Mouse (Mus musculus): ENCODE measurements around the gene Dtnb. TPM values are rescaled to one million over a fixed set of nuclear protein-coding genes. Genes with fewer than 3 reads are reported as not detected.

Dtnb gene
- polyA plus RNA-seq, 1 experiment from 2014 or later = 31.3 TPM

GRCm38 (mm10) chr12:3812251-3812650, 240.1 kb downstream of the Dtnb start:
- H3K4me1 ChIP-seq = peaks cover 55% of the 10 kb centered on the region
- no peak overlapping the region for H3K27ac ChIP-seq
- H3K36me3 ChIP-seq (replicated peaks) = no peaks in the 10 kb centered on the region
- 47% methylated on average over 6 of the region's 6 CpGs for WGBS
- peaks cover 38% of the 10 kb centered on the region for H3K27me3 ChIP-seq (ENCODE audit: poor library complexity, severe bottlenecking)
- no peak for DNase-seq (ENCODE audit: extremely low spot score, low spot score)
- H3K4me3 ChIP-seq = no peak overlapping the region
- no peaks in the 10 kb centered on the region for H3K9me3 ChIP-seq

- Histone ChIP-seq H3K4me3 (no peak overlapping the region), H3K4me1 (peaks cover 48% of the 10 kb centered on the region), H3K27me3 (ENCODE audit: poor library complexity, severe bottlenecking) (peaks cover 31% of the 10 kb centered on the region), H3K27ac (no peak overlapping the region), H3K36me3 (replicated peaks) (no peaks in the 10 kb centered on the region), H3K9me3 (no peaks in the 10 kb centered on the region)
- DNase-seq (ENCODE audit: extremely low spot score, low spot score) = no peak
- 91% methylated on average over 8 of the region's 8 CpGs for WGBS
These were observed 241.0 kb downstream of the Dtnb start for GRCm38 (mm10) chr12:3813138-3813537.

- no peaks in the 10 kb centered on the region for H3K36me3 ChIP-seq (replicated peaks)
- 0 out of 2 replicates have a peak overlapping the region, but pooled peaks have one; percentile 21 for H3K27ac ChIP-seq
- peaks cover 9% of the 10 kb centered on the region for H3K27me3 ChIP-seq (ENCODE audit: poor library complexity, severe bottlenecking)
- H3K4me1 ChIP-seq = peaks cover 35% of the 10 kb centered on the region
- no peak for DNase-seq (ENCODE audit: extremely low spot score, low spot score)
- 50% methylated on average over 6 of the region's 6 CpGs for WGBS
- H3K4me3 ChIP-seq = no peak overlapping the region
- no peaks in the 10 kb centered on the region for H3K9me3 ChIP-seq
These were observed 243.2 kb downstream of the Dtnb start for GRCm38 (mm10) chr12:3815386-3815785.

GRCm38 (mm10) chr12:3817033-3817432, 244.9 kb downstream of the Dtnb start:
- no peaks in the 10 kb centered on the region for H3K36me3 ChIP-seq (replicated peaks)
- H3K4me3 ChIP-seq = no peak overlapping the region
- 64% methylated on average over 7 of the region's 7 CpGs for WGBS
- no peaks in the 10 kb centered on the region for H3K9me3 ChIP-seq
- peaks cover 20% of the 10 kb centered on the region for H3K4me1 ChIP-seq
- no peak overlapping the region for H3K27ac ChIP-seq
- no peaks in the 10 kb centered on the region for H3K27me3 ChIP-seq (ENCODE audit: poor library complexity, severe bottlenecking)
- DNase-seq (ENCODE audit: extremely low spot score, low spot score) = no peak

- Histone ChIP-seq H3K36me3 (replicated peaks) (no peaks in the 10 kb centered on the region), H3K4me3 (no peak overlapping the region), H3K27ac (no peak overlapping the region), H3K9me3 (no peaks in the 10 kb centered on the region), H3K27me3 (ENCODE audit: poor library complexity, severe bottlenecking) (no peaks in the 10 kb centered on the region), H3K4me1 (peaks cover 17% of the 10 kb centered on the region)
- WGBS = 92% methylated on average over 5 of the region's 5 CpGs
- no peak for DNase-seq (ENCODE audit: extremely low spot score, low spot score)
These were observed 245.4 kb downstream of the Dtnb start for GRCm38 (mm10) chr12:3817566-3817965.

GRCm38 (mm10) chr12:3819899-3820298, 247.7 kb downstream of the Dtnb start:
- no peaks in the 10 kb centered on the region for H3K9me3 ChIP-seq
- DNase-seq (ENCODE audit: extremely low spot score, low spot score) = no peak
- no peak overlapping the region for H3K4me3 ChIP-seq
- H3K4me1 ChIP-seq = peaks cover 32% of the 10 kb centered on the region
- no peak overlapping the region for H3K27ac ChIP-seq
- no peaks in the 10 kb centered on the region for H3K36me3 ChIP-seq (replicated peaks)
- H3K27me3 ChIP-seq (ENCODE audit: poor library complexity, severe bottlenecking) = no peaks in the 10 kb centered on the region
- WGBS = 85% methylated on average over 4 of the region's 4 CpGs

- H3K4me3 ChIP-seq = no peak overlapping the region
- H3K9me3 ChIP-seq = no peaks in the 10 kb centered on the region
- peaks cover 30% of the 10 kb centered on the region for H3K4me1 ChIP-seq
- no peaks in the 10 kb centered on the region for H3K27me3 ChIP-seq (ENCODE audit: poor library complexity, severe bottlenecking)
- no peak for DNase-seq (ENCODE audit: extremely low spot score, low spot score)
- no peaks in the 10 kb centered on the region for H3K36me3 ChIP-seq (replicated peaks)
- no peak overlapping the region for H3K27ac ChIP-seq
- WGBS = 81% methylated on average over 5 of the region's 5 CpGs
These were observed 251.2 kb downstream of the Dtnb start for GRCm38 (mm10) chr12:3823408-3823807.

- peaks cover 25% of the 10 kb centered on the region for H3K4me1 ChIP-seq
- no peak overlapping the region for H3K27ac ChIP-seq
- H3K36me3 ChIP-seq (replicated peaks) = no peaks in the 10 kb centered on the region
- WGBS = 82% methylated on average over 5 of the region's 5 CpGs
- H3K4me3 ChIP-seq = no peak overlapping the region
- no peaks in the 10 kb centered on the region for H3K9me3 ChIP-seq
- no peaks in the 10 kb centered on the region for H3K27me3 ChIP-seq (ENCODE audit: poor library complexity, severe bottlenecking)
- no peak for DNase-seq (ENCODE audit: extremely low spot score, low spot score)
These were observed 252.9 kb downstream of the Dtnb start for GRCm38 (mm10) chr12:3824906-3825713.

GRCm38 (mm10) chr12:3825714-3826080, 253.5 kb downstream of the Dtnb start:
- 59% methylated on average over 12 of the region's 12 CpGs for WGBS
- DNase-seq (ENCODE audit: extremely low spot score, low spot score) = no peak
- no peaks in the 10 kb centered on the region for H3K36me3 ChIP-seq (replicated peaks)

GRCm38 (mm10) chr12:3827771-3828170, 255.6 kb downstream of the Dtnb start:
- Histone ChIP-seq H3K36me3 (replicated peaks) (no peaks in the 10 kb centered on the region), H3K9me3 (no peaks in the 10 kb centered on the region), H3K27ac (no peak overlapping the region), H3K4me1 (peaks cover 22% of the 10 kb centered on the region), H3K4me3 (no peak overlapping the region), H3K27me3 (ENCODE audit: poor library complexity, severe bottlenecking) (0 out of 2 replicates have a peak, but pooled peaks cover 8% of the 10 kb centered on the region)
- WGBS = 92% methylated on average over 5 of the region's 5 CpGs
- DNase-seq (ENCODE audit: extremely low spot score, low spot score) = no peak

More at GRCm38 (mm10) chr12:3825714-3826080, 253.5 kb downstream of the Dtnb start:
- H3K9me3 ChIP-seq = no peaks in the 10 kb centered on the region
- H3K4me3 ChIP-seq = no peak overlapping the region
- peaks cover 22% of the 10 kb centered on the region for H3K4me1 ChIP-seq
- H3K27ac ChIP-seq = no peak overlapping the region
- H3K27me3 ChIP-seq (ENCODE audit: poor library complexity, severe bottlenecking) = no peaks in the 10 kb centered on the region

Small RNA genes lying within 50 kb of the gene (microRNA-seq; reads per million reads assigned to microRNA genes)
- not detected for gene Gm26050

Other genes starting within 250 kb of the Dtnb start
- 15.0 and 15.1 TPM in 2 replicates for gene Kif3c, start 207.2 kb upstream of the Dtnb start, polyA plus RNA-seq (2016; fragmentation: Nextera tagmentation; extraction: Ambion mirVana)
- gene Asxl2, start 145.5 kb upstream of the Dtnb start, polyA plus RNA-seq (2016; fragmentation: Nextera tagmentation; extraction: Ambion mirVana) = 16.4 and 17.7 TPM in 2 replicates
- 117 and 119 TPM in 2 replicates for gene Dnmt3a, start 233.6 kb downstream of the Dtnb start, polyA plus RNA-seq (2016; fragmentation: Nextera tagmentation; extraction: Ambion mirVana)

Measured in forebrain, embryonic 10.5 days (tissue).